Mouse (Mus musculus): ENCODE results near the gene Neurod1.

Gene Neurod1

DNA sequence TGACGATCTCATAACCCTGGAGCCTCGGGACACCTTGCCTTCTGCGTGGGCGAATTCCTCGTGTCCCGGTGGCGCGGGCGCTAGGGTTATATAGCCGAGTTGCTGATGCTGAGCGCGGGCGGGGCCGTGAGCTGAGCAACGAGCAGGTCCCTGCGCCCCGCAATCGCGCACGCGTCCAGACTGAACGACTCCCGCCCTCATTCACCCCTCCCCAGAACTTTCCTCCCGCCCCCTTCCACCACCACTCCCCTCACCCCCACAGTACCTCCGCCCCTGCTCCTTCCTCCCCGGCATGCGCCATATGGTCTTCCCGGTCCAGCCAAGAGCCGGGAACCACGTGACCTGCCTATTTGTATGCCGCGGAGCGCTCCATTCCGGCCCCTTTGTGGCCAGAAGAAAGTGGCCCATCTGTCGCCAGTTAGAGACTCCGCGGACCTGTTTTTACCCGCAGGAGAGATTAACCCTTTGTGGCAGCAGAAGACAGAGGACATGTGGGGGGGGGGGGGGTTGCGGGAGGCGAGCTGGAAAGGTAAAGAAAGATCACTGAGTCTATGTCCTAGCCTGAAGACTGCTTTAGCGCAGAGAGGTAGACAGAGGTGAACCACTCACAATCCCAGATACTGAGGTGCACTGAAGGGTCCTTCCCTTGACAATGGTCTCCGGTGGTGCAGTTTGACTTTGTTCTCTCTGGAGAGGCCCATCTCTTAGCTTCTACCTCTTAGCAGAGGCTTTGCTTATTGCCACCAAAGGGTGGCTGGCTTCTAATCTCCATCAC, at the start of gene Neurod1, which contains the start of gene Cerkl:
Neurod1 (minus strand) TSS at position 177 of the 775 bp plus-strand sequence.
Cerkl (minus strand) TSS at position 211 of the 775 bp plus-strand sequence.
- DNase-seq: no peak

DNA sequence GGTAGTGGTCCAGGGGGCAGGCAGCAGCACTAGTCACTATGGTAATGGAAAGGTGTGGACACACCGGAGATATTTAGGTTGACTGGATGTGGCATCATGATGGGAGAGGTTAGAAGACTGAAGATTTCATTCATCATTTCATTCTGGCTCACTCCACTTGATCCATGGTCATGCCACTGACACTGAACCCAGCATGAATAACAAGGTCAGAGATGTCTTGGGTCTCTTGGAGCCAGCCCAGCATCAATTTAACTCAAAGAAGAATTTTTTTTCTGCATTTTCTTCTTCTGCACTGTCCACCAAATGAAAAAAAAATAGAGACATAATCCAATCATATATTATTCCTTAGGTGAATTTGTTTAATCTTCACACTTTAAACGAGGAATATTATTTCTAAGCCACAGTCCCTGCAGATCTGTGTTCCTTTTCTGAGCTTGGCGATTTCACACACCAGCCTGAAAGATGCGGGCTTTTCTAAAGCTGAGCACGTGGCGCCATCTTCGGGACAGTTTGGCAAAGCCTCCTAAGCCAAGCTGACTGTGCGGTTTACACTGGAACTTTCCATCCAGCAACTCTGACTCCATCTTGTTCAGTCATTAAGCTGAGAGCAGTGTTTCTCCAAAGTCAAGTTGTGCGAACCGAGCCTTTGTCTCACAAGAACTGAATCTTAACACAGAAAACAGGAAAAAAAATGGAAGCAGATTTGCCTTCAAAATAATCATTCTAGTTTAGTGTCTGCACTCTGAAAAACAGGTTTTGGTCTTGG, 42.6 kb upstream of the Neurod1 start:
- DNase-seq: peak; percentile 60 to 85

DNA sequence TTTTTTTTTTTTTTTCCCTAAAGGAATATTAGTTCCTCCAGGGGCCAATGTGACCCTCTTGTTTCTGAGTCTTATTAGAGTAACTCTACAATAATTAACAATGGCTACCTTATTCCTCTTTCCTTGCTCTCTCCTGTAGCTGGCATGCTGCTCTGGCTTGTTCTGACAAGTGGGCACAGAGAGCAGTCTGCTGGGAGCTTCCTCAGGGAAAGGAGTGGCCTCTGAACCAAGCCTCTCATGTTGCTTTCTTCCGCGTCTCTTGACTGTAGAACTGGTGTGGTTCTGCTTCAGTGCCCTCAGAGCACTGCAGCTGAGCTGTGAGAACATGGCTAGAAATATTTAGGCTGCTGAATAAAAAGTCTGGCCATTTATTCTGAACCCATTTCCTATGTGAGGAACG, 28.6 kb upstream of the Neurod1 start:
- DNase-seq: peak in 1 of 2 experiments; percentile 1

DNA sequence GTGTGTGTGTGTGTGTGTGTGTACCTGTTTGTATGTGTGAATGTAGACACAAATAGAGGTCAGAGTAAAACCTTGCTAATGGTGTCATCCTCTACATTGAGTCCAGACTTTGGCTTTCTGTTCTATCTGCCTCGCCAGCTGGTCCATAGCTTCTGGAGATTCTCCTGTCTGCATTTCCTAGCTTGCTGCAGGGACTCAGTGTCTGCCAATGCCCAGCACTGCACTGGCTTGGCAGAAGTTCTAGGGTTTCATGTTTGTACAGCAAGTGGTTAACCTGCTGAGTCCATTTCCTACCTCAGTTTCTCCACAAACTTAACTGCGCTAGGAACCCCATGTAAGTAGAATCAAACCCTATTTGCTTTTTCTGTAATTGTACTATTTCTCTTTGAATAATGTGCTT, 26.0 kb upstream of the Neurod1 start:
- no peak for DNase-seq

DNA sequence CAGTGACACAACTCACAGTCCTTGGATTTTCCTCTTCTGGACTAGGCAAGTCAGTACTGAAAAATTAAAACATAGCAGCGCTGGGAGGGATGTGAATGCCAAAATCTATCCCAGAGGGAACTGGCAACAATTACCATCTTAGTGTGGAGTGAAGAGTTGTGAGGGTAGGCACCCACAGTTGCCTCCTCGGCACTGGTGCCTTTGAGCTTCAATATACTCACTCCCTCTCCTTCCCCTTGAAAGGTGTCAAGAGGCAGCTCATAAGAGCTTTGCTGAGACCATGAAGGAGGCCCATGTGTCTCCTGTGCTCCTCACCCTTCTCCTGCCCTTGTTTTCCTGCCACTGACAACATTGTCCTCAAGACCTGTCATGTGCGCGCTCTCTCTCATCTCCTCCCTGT, 5.9 kb upstream of the Neurod1 start:
- DNase-seq: no peak

DNA sequence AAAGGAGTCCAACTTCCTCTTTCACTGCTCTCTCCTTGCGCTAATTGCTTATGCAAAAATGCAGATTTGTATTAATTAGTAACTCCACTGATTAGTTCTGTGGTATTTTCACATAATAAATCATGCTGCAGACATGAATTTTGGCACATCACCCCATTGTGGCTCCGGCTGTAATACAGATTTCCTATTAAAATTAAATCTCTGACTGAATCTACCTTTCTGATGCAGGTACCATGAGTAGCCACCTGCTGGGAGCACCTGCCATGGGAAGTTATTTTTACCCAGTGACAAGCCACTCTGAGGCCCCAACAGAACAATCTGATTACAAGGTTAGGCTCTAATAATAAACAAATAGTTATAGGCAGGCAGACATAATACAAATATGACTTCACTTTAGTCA, 5.3 kb upstream of the Neurod1 start:
- no peak for DNase-seq

DNA sequence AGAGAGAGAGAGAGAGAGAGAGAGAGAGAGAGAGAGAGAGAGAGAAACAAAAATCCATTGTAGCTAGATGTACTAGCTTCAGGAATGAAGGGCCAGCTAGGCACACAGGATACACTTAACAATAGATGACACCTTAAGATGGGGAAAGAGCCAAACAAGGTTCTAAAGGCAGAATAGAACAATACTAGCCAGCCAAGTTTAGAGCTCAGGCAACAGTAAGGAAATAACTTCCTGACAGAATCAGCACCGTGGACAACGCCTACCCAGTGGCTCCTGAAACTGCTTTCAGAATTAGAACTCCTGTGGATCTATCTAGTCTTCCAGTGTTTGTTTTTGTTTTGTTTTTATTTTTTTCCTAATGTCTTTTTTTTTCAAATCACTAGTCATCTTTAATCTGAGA, 4.0 kb upstream of the Neurod1 start:
- peak; percentile 5 to 63 for DNase-seq

DNA sequence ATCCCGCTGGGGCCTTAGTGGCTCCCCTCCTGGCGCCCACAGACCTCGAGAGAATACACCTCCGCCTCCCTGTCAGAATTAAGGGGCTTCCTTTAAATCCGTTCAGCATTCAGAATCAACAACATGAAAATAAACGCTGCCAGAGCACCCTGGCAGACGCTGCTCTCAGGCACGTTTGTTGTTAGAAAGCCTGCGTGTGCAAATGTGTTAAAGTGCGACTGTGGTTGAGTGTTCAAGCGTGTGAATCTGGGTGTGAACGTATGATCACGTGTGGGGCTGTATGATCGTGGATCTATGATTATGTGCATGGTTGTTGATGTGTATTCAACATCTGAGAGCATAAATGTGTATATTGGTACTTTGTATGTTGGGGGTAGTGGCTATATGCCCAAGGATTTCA, 3.6 kb upstream of the Neurod1 start:
- no peak for DNase-seq

DNA sequence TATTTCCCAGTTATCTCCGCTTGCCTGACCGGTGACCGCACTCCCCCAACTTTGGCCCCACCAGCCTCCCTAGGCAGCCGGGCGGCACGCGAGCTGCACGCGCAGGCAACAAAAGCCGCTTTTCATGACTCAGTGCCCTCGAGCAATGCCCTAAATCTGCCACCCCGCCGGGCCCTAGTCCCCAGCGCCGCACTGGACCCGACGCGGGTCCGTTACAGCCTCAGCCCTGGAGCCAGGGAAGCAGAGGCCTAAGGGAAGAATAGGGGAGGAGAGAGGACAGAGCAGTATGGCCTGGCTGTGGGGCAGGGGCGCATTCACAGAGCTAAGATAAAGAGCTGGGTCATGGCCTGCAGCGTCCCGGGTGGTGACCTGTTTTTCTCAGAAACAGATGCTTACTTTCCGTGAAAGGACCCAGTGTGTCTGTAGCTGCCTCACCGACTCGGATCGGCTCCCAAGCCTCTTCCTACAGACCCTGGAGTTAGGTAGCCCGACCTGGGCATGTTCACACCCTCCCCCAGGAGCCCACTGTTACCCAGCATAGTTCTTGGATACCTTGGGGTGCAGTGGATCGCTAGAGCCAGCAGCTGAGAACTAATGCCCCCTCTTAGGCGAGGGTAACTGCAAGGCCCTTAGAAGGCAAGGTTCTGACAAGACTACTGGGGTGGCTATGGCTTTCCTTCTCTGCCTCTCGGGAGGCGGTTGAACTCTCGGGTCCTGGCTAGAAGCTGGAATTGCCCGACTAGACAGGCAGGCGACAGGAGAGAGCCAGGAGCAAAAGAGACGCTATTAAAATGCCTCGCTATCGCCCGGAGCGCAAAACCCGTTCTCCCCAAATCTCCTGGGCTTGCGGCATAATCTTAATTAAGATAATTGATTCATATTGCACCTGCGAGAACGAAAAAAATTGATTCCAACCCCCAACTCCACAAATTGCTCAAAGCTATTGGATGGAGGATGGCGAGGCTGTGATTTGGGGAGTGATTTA, 2.8 kb upstream of the Neurod1 start:
- DNase-seq: no peak

DNA sequence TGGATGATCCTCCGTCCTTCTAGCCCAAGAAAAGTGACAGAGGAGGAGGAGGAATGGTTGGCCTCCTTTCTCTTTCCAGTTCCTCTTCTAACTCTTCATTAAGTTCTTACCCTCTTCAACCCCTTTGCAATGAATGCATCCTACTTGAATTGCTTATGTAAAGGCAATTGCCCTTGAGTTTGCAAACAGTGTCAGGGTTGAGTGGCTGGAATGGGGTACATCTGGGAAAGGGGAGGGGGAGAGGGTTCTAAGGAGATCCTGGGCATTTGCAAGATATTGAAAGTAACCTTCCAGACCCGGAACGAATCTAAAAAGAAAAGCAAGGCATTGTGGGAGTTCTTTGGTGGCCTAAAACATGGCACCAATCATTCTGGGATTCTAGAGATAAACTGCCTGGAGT, 1.4 kb upstream of the Neurod1 start:
- DNase-seq: no peak

DNA sequence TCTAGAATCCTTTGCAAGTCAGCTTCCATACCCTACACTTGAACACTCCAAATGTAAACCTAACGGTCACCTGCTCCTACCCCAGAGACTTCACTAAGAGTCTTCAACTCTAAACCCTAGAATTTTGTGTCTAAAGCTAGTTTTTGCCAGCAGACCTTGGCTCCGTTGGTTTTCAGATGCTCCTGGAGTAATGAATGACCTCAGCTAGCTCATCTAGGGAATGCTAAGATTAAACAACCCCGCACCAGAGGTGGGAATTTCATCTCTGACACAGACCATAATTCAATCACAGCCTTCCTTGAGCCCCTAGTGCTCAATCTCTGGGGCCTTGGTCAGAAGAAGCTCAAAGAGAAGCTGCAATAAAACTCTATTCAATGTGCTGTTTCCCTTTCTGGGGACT, 883 bp upstream of the Neurod1 start:
- DNase-seq: no peak

DNA sequence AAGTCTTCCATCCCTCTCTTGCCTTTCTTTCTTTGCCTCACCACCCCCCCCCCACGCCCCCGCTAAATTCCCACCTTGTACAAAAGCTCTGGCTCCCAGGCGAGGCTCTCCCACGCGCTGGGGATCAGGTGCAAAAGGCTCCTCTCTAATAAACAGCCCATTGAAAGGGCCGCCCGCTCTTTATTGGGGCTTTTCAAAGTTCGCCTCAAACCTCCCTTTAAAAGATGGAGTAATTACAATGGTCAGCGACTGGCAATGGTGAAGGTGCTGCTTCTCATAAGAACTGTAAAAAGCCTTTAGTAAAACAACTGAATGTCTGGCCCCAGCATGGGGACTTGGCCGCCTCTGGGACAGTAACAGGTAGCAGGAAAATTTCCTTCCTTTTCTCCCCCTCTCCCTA, 905 bp downstream of the Neurod1 start:
- no peak for DNase-seq

DNA sequence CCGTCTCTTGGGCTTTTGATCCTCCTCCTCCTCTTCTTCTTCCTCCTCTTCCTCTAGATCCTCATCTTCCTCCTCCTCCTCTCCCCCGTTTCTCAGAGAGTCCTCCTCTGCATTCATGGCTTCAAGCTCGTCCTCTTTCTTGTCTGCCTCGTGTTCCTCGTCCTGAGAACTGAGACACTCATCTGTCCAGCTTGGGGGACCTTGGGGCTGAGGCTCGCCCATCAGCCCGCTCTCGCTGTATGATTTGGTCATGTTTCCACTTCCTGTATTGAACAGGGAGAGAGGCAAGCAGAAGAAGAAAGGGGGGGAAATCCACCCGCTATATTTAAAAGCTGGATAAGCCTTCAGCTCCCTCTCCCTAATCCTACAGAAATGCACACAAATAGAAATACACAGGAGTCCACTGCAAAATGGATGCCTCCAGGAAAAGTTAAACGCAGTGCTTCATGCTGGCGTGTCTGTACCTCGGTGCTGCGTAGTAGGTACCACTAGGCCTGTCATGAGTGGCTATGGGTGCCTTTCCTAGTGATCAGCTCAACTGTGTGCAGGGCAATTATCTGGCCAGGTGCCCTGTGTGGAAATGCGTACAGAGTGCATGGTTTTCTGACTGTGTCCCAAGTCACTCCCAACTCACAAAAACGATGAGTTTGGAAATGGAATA, 1.6 kb downstream of the Neurod1 start:
- no peak for DNase-seq

DNA sequence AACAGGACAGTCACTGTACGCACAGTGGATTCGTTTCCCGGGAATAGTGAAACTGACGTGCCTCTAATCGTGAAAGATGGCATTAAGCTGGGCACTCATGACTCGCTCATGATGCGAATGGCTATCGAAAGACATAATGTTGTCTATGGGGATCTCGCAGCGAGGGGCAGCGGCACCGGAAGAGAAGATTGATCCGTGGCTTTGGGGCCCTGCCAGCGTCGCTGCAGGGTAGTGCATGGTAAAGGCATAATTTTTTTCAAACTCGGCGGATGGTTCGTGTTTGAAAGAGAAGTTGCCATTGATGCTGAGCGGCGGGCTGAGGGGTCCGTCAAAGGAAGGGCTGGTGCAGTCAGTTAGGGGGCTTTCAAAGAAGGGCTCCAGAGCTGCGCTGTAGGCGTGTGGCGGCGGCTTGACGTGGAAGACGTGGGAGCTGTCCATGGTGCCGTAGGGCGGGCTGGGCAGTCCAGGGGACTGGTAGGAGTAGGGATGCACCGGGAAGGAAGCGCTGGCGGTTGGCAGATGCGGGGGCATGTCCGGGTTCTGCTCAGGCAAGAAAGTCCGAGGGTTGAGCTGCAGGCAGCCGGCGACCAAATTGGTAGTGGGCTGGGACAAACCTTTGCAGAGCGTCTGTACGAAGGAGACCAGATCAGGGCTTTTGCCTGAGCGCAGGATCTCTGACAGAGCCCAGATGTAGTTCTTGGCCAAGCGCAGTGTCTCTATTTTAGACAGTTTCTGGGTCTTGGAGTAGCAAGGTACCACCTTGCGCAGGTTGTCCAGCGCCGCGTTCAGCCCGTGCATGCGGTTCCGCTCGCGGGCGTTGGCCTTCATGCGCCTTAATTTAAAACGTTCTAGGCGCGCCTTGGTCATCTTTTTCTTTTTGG, 2.4 kb downstream of the Neurod1 start:
- DNase-seq: peak; percentile 59 to 91

DNA sequence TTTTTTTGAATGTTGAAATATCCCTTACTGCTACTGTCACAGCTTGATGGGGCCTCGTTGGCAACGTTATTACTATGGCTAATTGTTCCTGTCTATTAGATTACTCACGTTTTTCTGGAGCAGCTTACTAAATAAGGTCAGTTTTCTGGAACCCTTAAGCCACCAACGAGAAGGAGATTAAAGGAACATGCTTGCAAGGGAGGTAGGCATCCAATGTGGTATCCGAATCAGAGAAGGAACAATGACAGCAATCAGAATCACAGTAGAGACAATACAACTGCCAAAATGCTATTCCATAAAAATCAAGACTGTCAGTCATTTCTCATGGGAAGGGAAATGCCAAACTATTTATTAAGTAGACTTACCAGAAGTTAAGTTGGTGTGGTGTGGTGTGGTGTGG, 5.1 kb downstream of the Neurod1 start:
- no peak for DNase-seq

DNA sequence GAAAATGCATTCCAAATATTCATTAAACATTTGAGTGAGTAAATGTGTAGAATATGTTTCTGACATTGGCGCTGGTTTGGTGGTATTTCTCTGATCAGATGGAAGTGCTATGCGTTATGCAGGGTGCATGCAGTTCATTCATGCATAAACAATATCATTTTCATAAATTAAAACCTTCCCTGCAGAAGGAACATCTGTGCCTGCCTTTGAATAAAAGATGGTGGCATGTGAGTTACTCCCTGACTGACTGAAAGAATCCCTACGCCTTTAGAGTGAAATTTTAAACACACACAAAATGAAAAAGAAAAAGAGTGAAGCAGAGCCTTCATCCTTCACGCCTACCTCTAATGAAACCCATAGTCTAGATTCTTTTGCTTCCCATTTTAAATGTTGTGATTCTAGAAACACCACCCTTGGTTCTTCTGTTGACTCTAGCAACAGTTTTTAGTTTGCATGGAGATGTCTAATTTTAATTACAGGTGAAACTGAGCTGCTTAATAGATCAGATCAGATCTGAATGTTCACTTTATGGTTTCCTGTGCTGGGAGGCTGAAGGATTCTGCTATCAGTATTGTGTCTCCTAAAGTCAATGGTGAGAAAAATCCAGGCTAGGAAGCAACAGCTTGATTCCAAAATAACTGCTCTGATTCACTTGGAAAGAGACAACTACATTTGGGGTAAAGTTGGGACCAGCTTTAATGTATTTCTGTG, 5.7 kb downstream of the Neurod1 start:
- DNase-seq: no peak

DNA sequence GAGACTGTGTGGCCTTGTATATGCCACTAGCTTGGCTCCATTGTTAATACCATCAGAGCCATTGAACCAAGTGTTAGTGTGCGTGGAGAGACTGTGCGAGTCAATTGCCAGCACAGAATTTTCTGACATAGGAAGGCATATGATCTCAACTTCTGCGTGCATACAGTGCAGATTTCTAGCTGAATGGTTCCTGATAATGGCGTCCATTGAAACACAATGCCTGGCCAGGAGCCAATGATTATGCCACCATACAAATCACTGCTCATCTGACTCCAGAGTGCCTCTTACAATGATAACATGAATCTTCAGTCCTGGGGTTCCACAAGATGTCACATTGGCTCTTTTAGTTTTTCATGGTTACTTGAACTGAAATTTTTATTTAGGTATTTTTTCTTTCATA, 7.2 kb downstream of the Neurod1 start:
- DNase-seq: no peak

DNA sequence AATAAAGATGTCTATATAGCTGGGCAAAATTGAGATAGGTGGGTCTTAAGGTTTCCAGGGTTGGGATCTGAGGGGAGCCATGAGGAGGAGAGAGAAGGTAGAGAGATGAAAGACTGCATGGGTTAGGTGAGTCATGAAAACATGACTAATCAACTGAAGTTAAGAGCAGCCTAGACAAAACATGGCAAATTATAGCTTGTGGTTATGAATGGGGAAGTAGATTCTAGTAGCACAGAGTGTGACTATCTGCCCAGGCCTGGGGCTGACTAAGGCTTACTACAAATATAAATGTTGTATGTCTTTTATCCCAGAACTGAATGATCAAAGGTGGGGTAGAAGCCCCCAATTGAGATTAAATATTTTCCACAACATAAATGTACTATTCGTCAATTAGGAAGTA, 9.4 kb downstream of the Neurod1 start:
- no peak for DNase-seq

DNA sequence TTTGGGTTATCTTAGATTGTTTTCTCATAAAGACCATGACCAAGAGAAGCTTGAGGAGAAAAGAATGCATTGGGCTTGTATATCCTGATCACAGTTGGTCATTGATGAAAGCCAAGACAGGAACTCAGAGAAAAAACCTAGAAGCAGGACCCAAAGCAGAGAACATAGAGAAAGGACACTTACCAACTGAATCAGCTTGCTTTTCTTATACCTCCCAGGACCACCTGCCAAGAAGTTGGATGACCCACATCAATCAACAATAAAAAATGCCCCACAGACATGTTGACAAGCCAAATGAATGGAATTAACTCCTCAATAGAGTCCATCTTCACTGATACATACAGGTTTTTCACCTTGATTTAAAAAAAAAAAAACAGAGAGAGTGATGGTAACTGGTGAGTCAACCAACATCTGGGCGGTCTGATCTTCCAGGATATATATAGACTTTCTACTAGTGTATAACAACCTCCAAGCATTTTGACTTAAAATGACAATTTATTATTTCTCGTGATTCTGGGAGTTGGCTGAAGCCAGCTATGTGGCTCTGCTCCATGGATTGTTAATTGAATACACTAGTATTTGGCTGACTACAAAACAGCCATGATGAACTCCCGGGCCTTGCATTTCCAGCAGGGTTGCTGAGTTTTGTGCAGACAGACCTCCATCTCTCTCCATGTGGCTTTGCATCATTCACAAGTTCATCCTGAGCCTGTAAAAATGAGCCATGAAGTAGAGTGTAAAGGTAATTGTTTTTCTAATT, 12.5 kb downstream of the Neurod1 start:
- DNase-seq: no peak

DNA sequence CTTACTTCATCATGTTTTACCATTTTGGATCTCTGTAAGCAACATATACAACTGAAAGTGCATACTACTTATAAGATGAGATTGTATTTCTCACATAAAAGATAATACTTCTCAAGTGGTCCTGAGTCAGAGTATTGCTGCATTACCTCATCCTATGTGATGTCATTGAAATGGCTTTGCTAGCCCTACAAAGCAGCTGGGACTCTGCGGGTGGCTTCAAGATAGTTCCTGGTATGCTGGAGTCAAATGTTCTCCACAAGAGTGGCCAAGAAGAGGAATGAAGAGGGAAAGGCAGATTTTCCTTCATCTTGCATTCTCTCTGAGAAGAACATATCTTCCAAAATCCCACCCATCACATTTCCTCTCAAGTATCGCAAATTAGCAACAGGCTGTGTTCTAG, 13.2 kb downstream of the Neurod1 start:
- no peak for DNase-seq

Measured in kidney, postnatal 36 days (tissue).